Mouse (Mus musculus) liver, embryonic 16.5 days (tissue): ENCODE data around the gene Zfp92. TPM values are rescaled to one million over a fixed set of nuclear protein-coding genes. Genes with fewer than 3 reads are reported as not detected.
A peak's percentile ranks its signal among the peaks of the same experiment; 100 is the strongest.

Experiments
- ATAC-seq: fragments of 200-750 bp; cut with Nextera tagmentation; 2 replicates; pipeline ENCODE4 v1.8.0; 2017; ENCODE audit warnings: low read depth, mild to moderate bottlenecking, moderate number of reproducible peaks, moderate library complexity
- H3K27ac ChIP-seq: fragments of 300-500 bp; sonication (generic); 2 replicates; pipeline ENCODE4 v1.5.1; 2014; ENCODE audit warnings: mild to moderate bottlenecking, low read length
- H3K27me3 ChIP-seq: fragments of 300-500 bp; sonication (generic); 2 replicates; pipeline ENCODE4 v1.6.1; 2014; ENCODE audit warnings: low read depth, low read length, mixed read lengths; ENCODE audit not compliant: control insufficient read depth, insufficient read depth
- H3K36me3 ChIP-seq: fragments of 300-500 bp; sonication (generic); 2 replicates; pipeline ENCODE4 v1.6.1; 2014; ENCODE audit warnings: mild to moderate bottlenecking; ENCODE audit not compliant: control insufficient read depth, insufficient read depth
- H3K4me1 ChIP-seq: fragments of 300-500 bp; sonication (generic); 2 replicates; pipeline ENCODE4 v1.6.1; 2014; ENCODE audit warnings: low read depth, low read length, mixed read lengths; ENCODE audit not compliant: control insufficient read depth
- H3K4me2 ChIP-seq: fragments of 300-500 bp; sonication (generic); 2 replicates; pipeline ENCODE4 v1.6.1; 2014; ENCODE audit warnings: low read depth, low read length, mixed read lengths
- H3K4me3 ChIP-seq: fragments of 300-500 bp; sonication (generic); 2 replicates; pipeline ENCODE4 v1.5.1; 2014; ENCODE audit warnings: low read depth, mild to moderate bottlenecking, low read length
- H3K9ac ChIP-seq: fragments of 300-500 bp; sonication (generic); 2 replicates; pipeline ENCODE4 v1.6.1; 2014; ENCODE audit warnings: low read depth, low read length
- H3K9me3 ChIP-seq: fragments of 300-500 bp; sonication (generic); replicated peaks from 2 replicates; pipeline ENCODE4 v1.6.1; 2016; ENCODE audit warnings: low read length; ENCODE audit not compliant: control insufficient read depth
- WGBS: fragments of 180-500 bp; shearing (Covaris S2); extraction: QIAGEN DNeasy Blood & Tissue Kit; methylation state at CpG from one replicate; pipeline ENCODE4 v1.1.7; 2014; ENCODE audit not compliant: insufficient replicate concordance; 5-methylcytosine and 5-hydroxymethylcytosine counted together
- polyA plus RNA-seq: library from polyadenylated mRNA; unstranded; fragments of >200 nt; fragmentation: Nextera tagmentation; extraction: Ambion mirVana; gene quantifications from 2 replicates; pipeline ENCODE4 v1.2.1, GENCODE M21; 2015

The Zfp92 gene
- polyA plus RNA-seq, 1 experiment from 2014 or later, result not detected

- no peak overlapping the region for H3K9ac ChIP-seq
- H3K36me3 ChIP-seq, result no peaks in the 10 kb centered on the region
- ATAC-seq, result no peak
- no peak overlapping the region for H3K4me2 ChIP-seq
- no peak overlapping the region for H3K27ac ChIP-seq
- 49% methylated on average over 5 of the region's 5 CpGs for WGBS
- no peaks in the 10 kb centered on the region for H3K4me1 ChIP-seq
- no peaks in the 10 kb centered on the region for H3K9me3 ChIP-seq
- no peaks in the 10 kb centered on the region for H3K27me3 ChIP-seq
- H3K4me3 ChIP-seq, result no peak overlapping the region
Measured at GRCm38 (mm10) chrX:73467446-73468241, 56.7 kb downstream of the Zfp92 start.

GRCm38 (mm10) chrX:73468330-73468729 lies 57.4 kb downstream of the Zfp92 start:
- no peaks in the 10 kb centered on the region for H3K27me3 ChIP-seq
- no peak for ATAC-seq
- H3K4me1 ChIP-seq, result no peaks in the 10 kb centered on the region
- 54% methylated on average over 3 of the region's 3 CpGs for WGBS
- H3K27ac ChIP-seq, result no peak overlapping the region
- H3K9ac ChIP-seq, result no peak overlapping the region
- H3K9me3 ChIP-seq, result no peaks in the 10 kb centered on the region
- no peak overlapping the region for H3K4me2 ChIP-seq
- no peak overlapping the region for H3K4me3 ChIP-seq
- no peaks in the 10 kb centered on the region for H3K36me3 ChIP-seq

GRCm38 (mm10) chrX:73468752-73469151 lies 57.9 kb downstream of the Zfp92 start:
- WGBS, result 55% methylated on average over 1 of the region's 1 CpGs
- H3K4me2 ChIP-seq, result no peak overlapping the region
- H3K9ac ChIP-seq, result no peak overlapping the region
- H3K27me3 ChIP-seq, result no peaks in the 10 kb centered on the region
- no peak overlapping the region for H3K27ac ChIP-seq
- ATAC-seq, result no peak
- H3K9me3 ChIP-seq, result no peaks in the 10 kb centered on the region
- H3K4me1 ChIP-seq, result no peaks in the 10 kb centered on the region
- no peaks in the 10 kb centered on the region for H3K36me3 ChIP-seq
- H3K4me3 ChIP-seq, result no peak overlapping the region

- H3K4me2 ChIP-seq, result no peak overlapping the region
- H3K4me1 ChIP-seq, result peaks cover 2% of the 10 kb centered on the region; the same call in 1 of the 2 replicates
- H3K27me3 ChIP-seq, result no peaks in the 10 kb centered on the region
- no peak for ATAC-seq
- H3K36me3 ChIP-seq, result no peaks in the 10 kb centered on the region
- 38% methylated on average over 3 of the region's 3 CpGs for WGBS
- no peak overlapping the region for H3K4me3 ChIP-seq
- no peak overlapping the region for H3K9ac ChIP-seq
- H3K9me3 ChIP-seq, result no peaks in the 10 kb centered on the region
- H3K27ac ChIP-seq, result no peak overlapping the region
Measured at GRCm38 (mm10) chrX:73471764-73472163, 60.9 kb downstream of the Zfp92 start.

GRCm38 (mm10) chrX:73474340-73475165 lies 63.7 kb downstream of the Zfp92 start:
- H3K9ac ChIP-seq, result no peak overlapping the region
- no peak overlapping the region for H3K4me3 ChIP-seq
- H3K27ac ChIP-seq, result no peak overlapping the region
- H3K9me3 ChIP-seq, result no peaks in the 10 kb centered on the region
- WGBS, result 62% methylated on average over 12 of the region's 12 CpGs
- no peaks in the 10 kb centered on the region for H3K27me3 ChIP-seq
- no peaks in the 10 kb centered on the region for H3K36me3 ChIP-seq
- H3K4me1 ChIP-seq, result peaks cover 2% of the 10 kb centered on the region; the same call in 1 of the 2 replicates
- no peak for ATAC-seq
- no peak overlapping the region for H3K4me2 ChIP-seq

- no peak overlapping the region for H3K4me3 ChIP-seq
- H3K36me3 ChIP-seq, result no peaks in the 10 kb centered on the region
- no peak overlapping the region for H3K9ac ChIP-seq
- peaks cover 2% of the 10 kb centered on the region; the same call in 1 of the 2 replicates for H3K4me1 ChIP-seq
- H3K27ac ChIP-seq, result peak overlapping the region; percentile 59; the same call in 1 of the 2 replicates
- WGBS, result 54% methylated on average over 1 of the region's 1 CpGs
- H3K4me2 ChIP-seq, result no peak overlapping the region
- no peaks in the 10 kb centered on the region for H3K27me3 ChIP-seq
- no peaks in the 10 kb centered on the region for H3K9me3 ChIP-seq
- ATAC-seq, result peak; percentile 20; the same call in 1 of the 2 replicates
Measured at GRCm38 (mm10) chrX:73475658-73476256, 64.9 kb downstream of the Zfp92 start.

- Histone ChIP-seq H3K4me1 (peaks cover 2% of the 10 kb centered on the region; the same call in 1 of the 2 replicates), H3K9ac (no peak overlapping the region), H3K4me2 (no peak overlapping the region), H3K27ac (peak overlapping the region; percentile 57; the same call in 1 of the 2 replicates), H3K36me3 (no peaks in the 10 kb centered on the region), H3K27me3 (no peaks in the 10 kb centered on the region), H3K9me3 (no peaks in the 10 kb centered on the region), H3K4me3 (no peak overlapping the region)
- 43% methylated on average over 2 of the region's 2 CpGs for WGBS
- ATAC-seq, result peak; percentile 87
Measured at GRCm38 (mm10) chrX:73476621-73477020, 65.7 kb downstream of the Zfp92 start.

GRCm38 (mm10) chrX:73477500-73477899 lies 66.6 kb downstream of the Zfp92 start:
- WGBS, result 54% methylated on average over 2 of the region's 2 CpGs
- Histone ChIP-seq H3K36me3 (no peaks in the 10 kb centered on the region), H3K27ac (no peak overlapping the region), H3K4me3 (no peak overlapping the region), H3K4me1 (peaks cover 2% of the 10 kb centered on the region; the same call in 1 of the 2 replicates), H3K9me3 (no peaks in the 10 kb centered on the region), H3K4me2 (no peak overlapping the region), H3K27me3 (no peaks in the 10 kb centered on the region), H3K9ac (no peak overlapping the region)
- no peak for ATAC-seq
